Mouse (Mus musculus) kidney, adult 2 months (tissue): ENCODE results near the gene Msln.

ENCODE experiments used
- CTCF ChIP-seq: fragments of 200-500 bp; conservative IDR thresholded peaks from 2 replicates; pipeline ENCODE4 v1.5.1; 2011; ENCODE audit warnings: low read depth, mild to moderate bottlenecking, control low read depth, low read length, moderate library complexity, mixed read lengths; ENCODE audit not compliant: insufficient read depth, insufficient read length
- POLR2A ChIP-seq: fragments of 200-500 bp; IDR thresholded peaks from one replicate; pipeline ENCODE4 v1.6.1; 2011; ENCODE audit warnings: low read depth, low read length, control low read depth

- TF ChIP-seq POLR2A, result no peak
- no peak for TF ChIP-seq CTCF
These were observed 32.7 kb downstream of the Msln start for GRCm38 (mm10) chr17:25721476-25721875.
